Mouse (Mus musculus) gastrocnemius, postnatal 36 days (tissue): ENCODE measurements at regions not wholly inside any gene's neighbourhood (a gene's known extent, or its start where the extent isn't known, plus 50 kb on each side); places are given as distances from the start of the nearest gene placed in this dataset.
"Not testable (repeated sequence)": the region's sequence is repeated elsewhere in the genome, so short reads cannot be mapped to it uniquely, and the experiment has no call there.

Source experiments
- DNase-seq, 2 experiments: peaks; one replicate each; pipeline ENCODE4 v3.0.0; 2022
- intact Hi-C: fragments of 180-260 bp; cut with DNase I; formaldehyde crosslinking; loops from one replicate; pipeline ENCODE4 v1.15.1; 2025

GRCm38 (mm10) chrX:17818325-17818724 is 246.2 kb upstream of the Fundc1 start:
- intact Hi-C loops: no loop called here
- DNase-seq: no peak

DNA sequence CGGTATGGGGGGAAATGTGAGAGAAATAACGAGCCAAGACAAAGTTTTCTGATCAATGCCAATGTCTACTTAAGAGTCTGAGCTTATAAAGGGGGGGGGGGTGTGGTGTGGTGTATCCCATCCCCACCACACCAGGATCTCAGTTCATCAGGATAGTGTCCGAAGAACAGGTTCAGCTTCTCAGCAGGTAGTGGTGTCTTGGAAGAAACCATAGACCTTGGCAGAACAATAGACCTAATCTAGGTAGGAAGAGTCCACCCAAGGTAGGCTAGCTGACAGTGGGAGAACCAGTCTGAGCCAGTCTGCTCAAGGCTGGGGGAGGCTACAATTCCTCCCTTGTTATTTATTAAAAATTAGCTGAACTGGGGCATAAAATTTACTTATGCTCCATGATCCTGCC is 245.5 kb upstream of the Fundc1 start:
- intact Hi-C loops: no loop called here
- no peak for DNase-seq

- intact Hi-C loops, DNase-seq: not testable (repeated sequence)
Observed at GRCm38 (mm10) chrX:17788048-17788447, 215.9 kb upstream of the Fundc1 start.

- no peak for DNase-seq
- intact Hi-C loops: no loop called here
Observed at GRCm38 (mm10) chrX:17775886-17776285, 203.8 kb upstream of the Fundc1 start.

DNA sequence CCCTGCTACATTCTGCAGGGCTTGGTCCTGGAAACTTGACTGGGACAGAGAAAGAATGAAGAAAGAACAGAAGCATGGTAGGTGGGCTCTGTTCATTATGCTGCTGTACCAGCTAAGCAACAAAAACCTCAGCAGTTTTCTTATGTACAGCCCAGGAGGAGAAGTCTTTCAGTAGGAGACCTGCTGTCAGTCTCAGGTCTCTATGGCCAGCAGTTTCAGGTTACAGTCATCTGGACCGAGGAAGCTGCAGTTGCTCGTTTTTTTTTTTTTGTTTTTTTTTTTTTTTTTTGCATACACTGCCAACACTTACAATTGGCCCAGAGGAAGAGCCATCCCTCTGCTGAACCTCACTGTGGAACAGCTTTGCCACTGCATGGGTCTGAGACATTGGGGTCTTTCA is 180.7 kb upstream of the Fundc1 start:
- no peak for DNase-seq
- intact Hi-C loops: no loop called here

DNA sequence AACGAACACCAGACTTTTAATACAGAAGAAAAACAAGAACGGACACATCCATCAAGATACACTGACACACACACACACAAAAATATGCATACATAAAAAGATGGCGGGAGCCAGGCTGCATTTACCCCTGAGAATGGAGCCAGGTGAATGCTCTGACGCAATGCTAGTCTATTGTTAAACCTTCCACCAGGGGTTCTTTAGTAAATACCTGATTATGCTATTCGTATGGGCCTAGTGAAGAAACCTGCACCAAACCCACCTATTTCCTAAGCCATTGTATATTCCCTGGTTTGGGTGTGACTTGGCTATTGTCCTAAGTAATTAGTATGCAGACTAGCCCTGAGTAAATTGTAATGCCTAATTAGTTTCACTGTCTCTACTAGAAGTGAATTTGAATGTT is 179.3 kb upstream of the Fundc1 start:
- intact Hi-C loops: no loop called here
- DNase-seq: no peak

GRCm38 (mm10) chrX:17730233-17730632 is 158.1 kb upstream of the Fundc1 start:
- intact Hi-C loops: no loop called here

GRCm38 (mm10) chrX:17725780-17726220 is 153.7 kb upstream of the Fundc1 start:
- DNase-seq: no peak
- intact Hi-C loops: no loop called here

More at GRCm38 (mm10) chrX:17730233-17730632, 158.1 kb upstream of the Fundc1 start:
- no peak for DNase-seq

DNA sequence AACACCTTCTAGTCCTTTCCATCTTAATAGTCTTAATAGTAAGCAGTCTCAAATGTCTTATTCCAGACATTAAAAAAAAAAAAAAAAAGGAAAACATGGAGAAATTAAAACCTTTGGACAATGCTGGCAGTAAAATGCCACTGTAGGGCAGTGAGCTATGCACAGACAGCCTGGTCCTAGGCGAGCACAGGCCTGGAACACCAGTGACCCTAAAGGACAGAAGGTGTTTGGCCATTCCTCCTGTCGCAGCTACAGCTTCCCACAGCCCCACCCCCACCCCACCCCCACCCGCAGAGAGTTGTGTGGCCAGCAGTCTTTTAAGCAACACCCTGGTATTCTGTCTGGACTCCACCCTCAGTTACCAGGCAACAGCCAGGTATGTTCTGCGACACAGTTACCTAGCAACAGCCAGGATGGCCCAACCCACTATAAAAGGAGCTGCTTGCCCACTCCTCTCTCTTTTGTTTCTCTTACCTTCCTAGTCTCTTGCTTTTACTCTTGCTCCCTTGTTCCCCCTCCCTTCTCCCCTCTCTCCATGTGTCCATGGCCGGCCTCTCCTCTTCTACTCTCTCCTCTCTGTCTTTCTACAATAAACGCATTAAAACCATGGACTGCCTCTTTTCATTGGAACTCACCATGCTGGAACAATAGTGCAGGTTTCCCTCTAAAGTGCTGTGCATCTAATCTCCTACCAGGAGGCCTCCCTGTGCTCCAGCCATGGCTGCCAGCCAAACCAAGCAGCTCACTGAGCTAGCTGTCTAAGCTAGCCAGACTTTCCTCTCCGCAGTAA is 153.1 kb upstream of the Fundc1 start:
- intact Hi-C loops: no loop called here
- no peak for DNase-seq

DNA sequence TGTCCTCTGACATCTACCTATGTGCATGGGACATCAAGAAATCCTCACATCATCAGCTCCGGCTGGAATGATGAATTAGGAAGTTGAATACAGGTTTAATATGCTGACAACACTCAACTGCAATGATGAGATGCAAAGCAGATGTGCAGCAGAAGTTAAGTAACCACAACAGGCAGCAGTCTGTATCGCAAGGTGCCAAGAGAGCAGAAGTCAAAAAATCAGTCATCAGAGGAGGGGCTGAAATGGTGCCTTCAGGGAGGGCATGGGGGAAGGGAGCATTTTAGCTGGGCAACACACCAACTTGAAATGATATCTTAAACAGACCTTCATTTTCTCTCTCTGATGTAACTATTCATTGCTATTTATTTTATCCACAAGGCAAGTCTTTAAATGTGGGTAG is 152.3 kb upstream of the Fundc1 start:
- intact Hi-C loops: no loop called here
- DNase-seq: no peak

- intact Hi-C loops, DNase-seq: not testable (repeated sequence)
Observed at GRCm38 (mm10) chrX:17721866-17722625, 149.9 kb upstream of the Fundc1 start.

DNA sequence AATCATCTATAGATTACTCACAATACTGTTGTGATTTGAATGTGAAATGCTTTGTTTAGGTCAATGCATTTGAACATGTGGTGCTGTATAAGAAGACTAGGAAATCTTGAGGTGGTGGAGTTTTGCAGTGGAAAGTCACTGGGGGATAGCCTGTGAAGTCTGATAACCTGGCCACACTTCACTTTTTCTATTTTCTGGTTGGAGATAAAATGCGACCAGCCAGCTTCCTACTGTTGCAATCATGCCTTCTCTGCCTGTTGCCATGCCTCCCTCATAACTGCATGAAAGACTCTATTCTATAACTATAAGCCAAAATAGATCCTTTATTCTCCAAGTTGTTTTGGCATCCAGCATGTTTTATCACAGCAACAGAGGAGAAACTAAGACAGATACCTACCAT is 142.4 kb upstream of the Fundc1 start:
- DNase-seq: no peak
- intact Hi-C loops: loop anchor here (2.0 kb wide), 1 partner anchor 34 kb away; no protein-coding TSS in a partner anchor

DNA sequence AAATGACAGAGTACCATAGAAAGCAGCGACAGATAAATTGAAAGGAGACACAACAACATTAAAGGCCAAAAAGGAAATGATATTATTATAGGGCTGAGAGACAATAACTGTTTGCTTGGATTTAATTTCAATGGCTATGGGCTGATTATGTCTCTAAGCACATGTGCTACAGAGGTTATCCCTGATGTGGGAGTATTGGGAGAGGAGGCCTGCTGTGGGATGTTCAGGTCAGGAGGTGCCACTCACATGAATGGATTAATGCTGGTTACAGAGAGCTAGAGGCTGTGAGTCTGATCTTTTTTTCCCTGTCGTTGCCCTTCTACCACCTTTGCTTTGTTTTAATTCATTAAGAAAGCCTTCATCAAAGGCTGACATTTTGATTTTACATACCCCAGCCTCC is 140.8 kb upstream of the Fundc1 start:
- DNase-seq: no peak
- intact Hi-C loops: no loop called here

GRCm38 (mm10) chrX:17712475-17712874 is 140.3 kb upstream of the Fundc1 start:
- intact Hi-C loops: no loop called here
- no peak for DNase-seq
